Mouse (Mus musculus): ENCODE results near the gene Il1r2. TPM values are rescaled to one million over a fixed set of nuclear protein-coding genes. Genes with fewer than 3 reads are reported as not detected.

The Il1r2 gene
- not detected for polyA plus RNA-seq (2014; fragmentation: Illumina TruSeq; extraction: RNeasy Lipid Tissue Mini Kit (QIAGEN cat#74804); ENCODE audit: low read depth, low replicate concordance)

DNA sequence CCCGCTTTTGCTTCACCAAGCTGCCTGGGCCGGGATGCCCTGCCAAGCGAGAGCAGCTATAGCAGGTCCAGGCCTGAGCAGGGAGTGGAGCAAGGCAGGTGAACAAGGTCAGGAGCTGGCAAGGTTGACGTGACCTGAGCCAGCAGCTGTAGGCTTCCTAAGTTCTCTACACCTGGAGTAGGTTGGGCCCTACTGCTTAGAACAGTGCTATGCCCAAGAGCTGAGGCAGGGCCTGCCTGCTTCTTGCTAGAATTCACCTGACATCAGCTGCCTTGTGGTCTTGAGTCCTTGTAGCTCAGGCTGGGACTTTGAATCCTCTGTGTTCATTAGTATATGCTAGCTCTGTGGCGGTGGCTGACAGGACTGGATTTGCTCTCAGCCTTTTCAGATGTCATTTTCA lies at the start of gene Il1r2:
TSS of gene Il1r2 (plus strand) at position 301 of the 400 bp plus-strand sequence.

Other genes with a start within 250 kb of the Il1r2 start
- gene Map4k4, start 173.2 kb upstream of the Il1r2 start, polyA plus RNA-seq (2014; fragmentation: Illumina TruSeq; extraction: RNeasy Lipid Tissue Mini Kit (QIAGEN cat#74804); ENCODE audit: low read depth, low replicate concordance) = 64.1 TPM
- 14.9 TPM for gene Il1r1, start 151.0 kb downstream of the Il1r2 start, polyA plus RNA-seq (2014; fragmentation: Illumina TruSeq; extraction: RNeasy Lipid Tissue Mini Kit (QIAGEN cat#74804); ENCODE audit: low read depth, low replicate concordance)